Mouse (Mus musculus): ENCODE measurements at regions not wholly inside any gene's neighbourhood (a gene's known extent, or its start where the extent isn't known, plus 50 kb on each side); places are given as distances from the start of the nearest gene placed in this dataset.
A peak's percentile ranks its signal among the peaks of the same experiment; 100 is the strongest.

DNA sequence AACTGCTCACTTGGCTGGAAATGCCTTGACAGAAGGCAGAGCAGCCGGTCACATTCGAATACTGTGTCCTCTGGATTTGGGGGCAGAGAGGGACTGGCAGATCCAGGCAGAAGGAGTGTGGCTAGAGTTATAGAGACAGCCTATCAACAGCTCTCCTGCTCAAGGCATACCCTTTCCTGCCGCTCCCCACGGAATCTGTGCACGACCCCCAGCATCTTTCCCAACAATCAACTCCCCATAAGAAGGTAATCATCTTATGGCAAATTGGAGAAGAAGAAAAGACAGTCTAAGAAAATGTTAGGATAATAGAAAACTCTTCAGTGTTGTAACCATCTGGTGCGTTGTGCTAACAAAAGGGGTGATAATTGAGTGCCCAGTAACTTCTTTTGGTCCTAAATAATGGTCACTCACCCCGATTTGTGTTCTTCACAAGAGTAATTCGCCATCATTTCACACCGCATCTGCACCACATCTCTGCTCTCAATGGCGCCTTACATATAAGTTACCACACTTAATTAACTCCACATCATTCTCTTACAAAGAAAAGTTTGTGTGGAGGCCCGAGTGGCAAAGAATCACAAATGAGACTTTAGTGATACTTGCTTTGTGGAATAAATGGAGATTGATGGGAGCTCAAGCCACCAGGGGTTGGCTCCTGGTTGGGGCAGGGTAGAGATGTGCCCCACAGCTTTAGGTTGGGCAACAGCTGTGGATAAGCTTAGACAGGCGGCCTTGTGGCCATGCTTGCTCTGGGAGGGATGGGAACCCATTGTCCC lies 551.2 kb upstream of the Btbd3 start:
- no peak for DNase-seq

DNA sequence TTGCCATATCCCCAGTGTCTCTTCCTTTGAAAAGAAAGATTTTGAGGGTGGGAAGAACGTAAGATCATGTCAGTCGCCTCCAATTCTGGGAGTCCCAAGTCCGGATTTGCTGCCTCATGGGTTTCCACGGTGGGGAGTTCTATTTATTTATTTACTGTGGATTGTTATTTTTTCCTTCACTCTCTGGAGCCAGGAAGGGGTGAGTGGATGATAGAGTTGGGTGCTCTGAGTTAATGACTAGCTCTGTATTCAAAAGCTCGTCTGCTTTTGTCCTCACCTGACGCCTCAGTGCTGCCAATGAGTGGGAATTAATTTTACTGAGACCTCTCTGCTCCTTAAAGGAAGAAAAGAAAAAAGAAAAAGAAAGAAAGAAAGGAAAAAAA lies 551.8 kb upstream of the Btbd3 start:
- DNase-seq: no peak

DNA sequence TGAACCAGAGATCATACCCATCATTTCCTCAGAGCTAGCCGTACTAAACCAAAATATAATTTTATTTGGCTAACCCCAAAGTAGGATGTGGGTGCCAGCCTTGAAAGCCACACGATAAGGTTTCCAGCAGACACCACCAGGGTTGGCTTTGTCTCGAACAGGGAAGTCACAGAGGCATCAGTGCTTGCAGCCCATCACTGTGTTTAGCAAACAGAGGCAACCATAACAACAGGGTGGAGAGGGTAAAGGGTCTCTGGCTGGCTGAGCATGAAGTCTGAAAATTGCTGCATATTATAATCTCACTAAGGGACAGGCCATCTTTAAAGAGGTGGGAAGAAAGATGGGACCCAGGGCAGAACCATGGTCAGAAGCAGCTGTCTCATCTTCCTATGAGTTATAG lies 552.3 kb upstream of the Btbd3 start:
- DNase-seq: no peak

DNA sequence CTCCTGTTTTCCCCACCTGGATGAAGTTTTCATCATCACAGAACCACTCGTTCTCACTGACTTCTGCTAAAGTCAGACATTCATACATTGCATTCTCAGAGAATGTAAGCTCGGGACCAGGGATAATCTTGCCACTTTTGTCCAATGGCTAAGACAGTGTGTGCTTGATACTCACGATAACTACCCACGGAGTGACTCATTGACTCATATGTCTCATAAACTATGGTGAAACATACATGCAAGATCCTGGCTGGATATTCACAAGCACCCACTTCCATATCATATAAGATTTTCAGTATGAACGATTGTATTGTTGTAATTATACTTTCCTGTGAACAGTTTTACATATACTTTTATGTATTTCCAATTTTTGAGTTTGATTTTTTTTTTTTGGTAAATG lies 560.5 kb upstream of the Btbd3 start:
- DNase-seq: no peak

DNA sequence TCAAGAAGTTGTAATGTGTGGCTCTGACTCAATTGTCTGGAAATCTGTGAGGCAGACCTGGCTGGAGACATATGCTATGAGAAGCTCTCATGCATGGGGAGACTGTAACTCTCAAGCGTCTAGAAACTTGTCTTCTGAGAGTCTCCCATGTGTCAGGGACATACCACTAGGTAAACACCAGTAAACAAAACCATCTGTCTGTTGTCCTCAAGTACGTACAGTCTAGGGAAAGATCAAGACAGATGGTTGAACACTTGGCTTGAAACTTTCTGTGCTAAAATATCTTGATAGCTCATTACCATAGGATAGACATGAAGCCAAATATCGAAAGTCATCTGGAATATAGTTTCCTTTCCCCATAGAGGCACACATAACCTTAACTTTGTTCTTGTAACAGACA lies 562.3 kb upstream of the Btbd3 start:
- DNase-seq: no peak

DNA sequence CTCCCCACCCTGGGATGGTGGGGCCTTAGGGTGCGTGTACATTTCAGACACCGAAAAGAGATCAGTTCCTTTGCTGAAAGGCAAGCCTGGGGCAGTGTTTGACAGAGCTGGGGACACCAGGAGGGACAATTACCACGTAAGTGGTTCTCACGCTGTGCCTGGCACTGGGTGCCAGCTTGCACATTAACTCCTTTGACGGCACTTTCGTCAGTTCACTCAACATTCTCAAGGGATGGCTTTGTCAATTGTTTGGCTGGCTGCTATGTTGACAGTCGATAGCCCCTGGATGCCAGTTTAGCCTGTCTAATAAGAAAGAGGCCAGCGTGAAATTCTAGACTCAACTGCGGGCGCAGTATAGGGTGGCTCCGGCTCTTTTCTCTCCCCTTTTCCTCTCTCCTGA lies 569.2 kb upstream of the Btbd3 start:
- no peak for DNase-seq

DNA sequence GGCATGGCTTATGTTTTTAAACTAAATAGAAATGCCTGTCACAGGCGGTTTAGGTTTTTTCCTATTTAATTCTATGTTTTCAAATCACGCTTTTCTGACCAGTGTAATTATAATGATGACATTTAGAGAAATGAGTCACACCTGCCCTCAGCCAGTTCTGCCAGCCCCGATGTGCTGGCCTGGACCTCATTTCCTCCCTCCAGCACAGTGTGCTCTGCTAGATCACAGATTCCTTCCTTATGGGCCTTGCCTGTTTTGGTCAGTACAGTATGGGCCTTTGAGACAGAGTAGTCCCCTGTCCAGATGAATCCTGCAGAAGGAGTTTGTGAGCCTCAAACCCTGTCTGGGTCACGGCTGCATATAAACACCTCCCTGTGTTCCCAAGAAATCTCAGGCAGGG lies 569.6 kb upstream of the Btbd3 start:
- DNase-seq: no peak

DNA sequence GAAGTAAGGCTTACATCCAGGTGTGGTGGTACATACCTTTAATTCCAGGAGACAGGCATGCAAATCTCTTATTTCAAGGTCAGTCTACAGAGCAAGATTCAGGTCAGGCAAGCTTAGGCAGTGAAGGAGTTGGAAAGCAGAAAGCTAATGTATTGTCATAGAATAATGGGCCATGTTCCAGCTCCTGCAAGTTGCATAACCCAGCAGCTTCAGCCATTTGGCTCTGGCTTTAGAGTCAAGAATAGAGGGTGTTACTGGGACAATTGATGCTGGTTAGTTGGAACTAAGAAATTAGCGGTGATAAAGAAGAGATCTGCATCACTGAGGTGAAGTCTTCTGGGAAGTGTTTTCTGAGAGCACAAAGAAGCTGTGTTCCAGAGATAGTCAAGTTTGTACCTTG lies 565.3 kb upstream of the Jag1 start:
- DNase-seq: no peak

DNA sequence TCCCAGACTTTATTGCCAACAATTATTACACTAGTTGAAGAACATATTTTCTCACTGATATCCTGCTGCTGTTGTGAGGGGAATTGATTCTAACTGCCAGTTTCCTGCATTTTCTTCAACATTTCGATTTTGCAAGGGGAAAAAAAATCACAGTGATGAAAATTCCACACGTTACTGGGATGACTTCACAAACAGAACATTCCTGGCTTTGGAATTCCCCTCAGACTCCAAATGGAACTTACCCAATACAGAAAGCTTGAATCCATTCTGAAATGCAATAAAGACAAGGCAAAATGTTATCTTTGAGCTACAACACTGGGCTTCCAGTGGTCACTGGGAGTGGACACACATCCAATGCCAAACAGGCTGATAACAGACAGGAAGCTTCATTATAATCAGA lies 546.7 kb upstream of the Jag1 start:
- DNase-seq: peak in 1 of 2 experiments; percentile 2

DNA sequence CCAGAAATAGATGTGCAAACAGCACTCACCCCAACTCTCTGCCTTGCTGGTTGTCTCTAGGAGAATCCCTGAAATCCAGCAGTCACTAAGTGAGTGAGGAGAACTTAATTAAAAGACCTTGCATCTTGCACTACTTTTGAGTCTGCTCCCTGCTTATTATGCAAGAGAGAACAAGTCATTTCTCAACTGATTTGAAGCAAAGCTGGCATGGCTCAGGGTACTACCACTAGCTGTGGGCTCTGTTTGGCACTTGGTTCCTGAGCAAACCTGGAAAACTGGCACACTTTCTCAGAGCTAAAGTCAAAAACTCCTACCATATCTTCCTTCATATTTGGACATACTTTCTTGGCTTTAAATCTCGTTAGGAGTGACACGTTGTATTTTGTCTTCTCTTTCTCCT lies 545.8 kb upstream of the Jag1 start:
- no peak for DNase-seq

DNA sequence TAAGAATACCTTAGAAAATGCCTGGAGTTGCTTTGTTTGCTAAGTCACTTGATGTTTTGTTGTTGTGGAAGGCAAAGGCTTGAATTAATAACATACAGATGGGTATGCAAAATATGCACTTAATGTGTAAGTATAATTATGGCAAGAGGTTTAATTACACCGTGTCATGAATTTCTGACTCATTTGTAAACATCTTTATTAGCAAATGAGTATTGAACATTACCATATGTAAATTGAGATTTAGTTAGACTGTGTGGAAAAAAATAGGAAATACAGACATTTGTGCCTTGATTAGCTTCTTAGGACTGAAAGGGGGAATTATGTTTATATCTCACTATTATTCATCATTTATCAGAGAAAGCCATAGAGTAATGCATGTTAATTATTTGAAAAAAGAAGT lies 544.0 kb upstream of the Jag1 start:
- DNase-seq: no peak

DNA sequence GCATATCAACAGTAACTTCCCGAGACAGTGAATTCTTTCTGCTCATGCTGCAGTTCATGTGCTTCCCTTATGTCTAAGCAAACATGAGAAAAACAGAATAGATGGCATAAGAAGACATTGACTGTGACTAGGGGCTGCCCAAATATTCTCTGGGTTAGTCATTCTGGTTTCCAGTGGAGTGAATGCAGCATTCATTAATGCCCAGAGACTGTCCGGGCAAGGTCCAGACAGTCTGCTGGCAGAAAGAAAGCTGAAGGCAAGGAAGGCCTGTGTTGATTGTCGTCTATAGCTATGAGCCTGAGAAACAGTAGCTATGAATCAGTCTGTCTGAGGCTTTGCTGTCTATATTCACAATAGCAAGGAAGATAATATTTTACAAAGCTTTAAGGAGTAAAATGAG lies 537.9 kb upstream of the Jag1 start:
- DNase-seq: no peak

DNA sequence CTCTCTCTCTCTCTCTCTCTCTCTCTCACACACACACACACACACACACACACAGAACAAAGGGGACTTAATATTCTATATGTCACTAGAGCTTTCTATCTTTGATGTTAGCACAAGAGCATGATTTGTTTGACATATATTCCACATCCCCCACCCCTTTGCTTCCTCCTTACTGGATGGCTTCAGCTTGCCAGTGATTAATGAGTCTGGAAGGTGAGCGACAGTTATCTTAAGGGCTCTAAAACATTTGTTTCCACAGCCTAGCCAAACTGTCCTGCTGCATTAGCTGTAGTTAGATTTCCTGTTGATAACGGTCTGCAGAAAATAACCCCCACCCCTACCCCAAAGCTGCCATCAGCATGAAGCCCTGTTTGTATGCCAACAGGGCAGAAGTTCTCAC lies 527.7 kb upstream of the Jag1 start:
- DNase-seq: no peak

DNA sequence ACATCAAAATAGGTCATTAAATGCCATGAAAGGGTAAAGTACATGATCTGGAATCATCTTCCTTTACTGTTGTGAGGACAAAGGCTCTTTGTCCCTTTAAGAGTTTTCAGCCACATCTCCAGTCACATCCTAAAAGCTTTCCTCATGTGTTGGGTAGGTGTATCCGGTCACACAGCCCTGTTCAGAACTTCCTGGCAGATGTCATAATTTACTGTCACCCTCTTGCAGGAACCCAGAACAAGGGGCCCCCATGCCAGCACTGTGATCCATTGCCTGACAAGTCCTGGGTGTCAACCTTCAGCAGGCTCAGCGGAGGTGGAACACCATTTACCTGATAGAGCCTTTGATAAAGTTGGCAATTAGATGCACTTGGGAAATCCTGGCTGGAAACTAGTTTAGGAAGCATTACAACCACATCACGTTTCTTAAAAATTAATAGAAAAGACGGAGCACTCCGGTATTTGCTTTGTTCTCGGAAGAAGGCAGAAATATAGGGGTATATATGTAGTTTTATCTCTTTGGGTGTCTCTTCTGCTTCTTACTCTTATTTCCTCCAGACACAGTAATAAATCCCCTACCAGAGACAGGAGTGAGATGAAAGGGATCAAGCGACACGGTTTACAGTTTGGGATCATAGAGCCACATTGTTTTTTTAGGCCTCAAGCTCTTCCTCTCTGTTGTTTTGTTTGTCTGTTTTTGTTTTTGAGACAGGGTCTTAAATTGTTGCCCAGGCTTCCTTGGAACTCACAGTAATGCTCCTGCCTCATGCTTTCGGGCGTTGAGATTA lies 527.0 kb upstream of the Jag1 start:
- no peak for DNase-seq

DNA sequence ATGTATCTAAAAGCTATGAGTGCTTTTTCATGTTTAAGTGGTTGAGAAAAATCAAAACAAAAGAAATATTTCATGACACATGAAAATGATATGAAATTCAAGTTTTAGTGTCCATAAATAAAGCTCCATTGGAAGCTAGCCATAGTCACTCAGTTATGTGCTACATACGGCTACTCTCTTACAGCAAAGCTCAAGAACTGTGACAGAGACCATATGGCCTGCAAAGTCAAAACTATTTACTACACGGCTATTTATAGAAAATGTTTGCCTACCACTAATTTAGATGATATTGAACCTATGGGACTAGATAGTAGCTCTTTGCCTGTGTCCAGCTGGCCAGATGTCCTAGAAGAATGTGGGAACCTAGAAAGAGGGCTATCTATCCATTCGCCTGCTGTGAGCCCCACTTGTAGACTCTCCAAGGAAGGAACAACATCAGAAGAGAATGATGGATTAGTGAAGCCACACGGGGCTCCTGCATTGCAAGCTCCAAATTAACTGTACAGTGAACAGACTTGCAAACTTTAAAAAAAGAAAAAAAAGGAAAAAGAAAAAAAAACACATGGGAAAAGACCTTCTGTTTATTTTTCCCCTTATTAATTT lies 518.7 kb upstream of the Jag1 start:
- no peak for DNase-seq

DNA sequence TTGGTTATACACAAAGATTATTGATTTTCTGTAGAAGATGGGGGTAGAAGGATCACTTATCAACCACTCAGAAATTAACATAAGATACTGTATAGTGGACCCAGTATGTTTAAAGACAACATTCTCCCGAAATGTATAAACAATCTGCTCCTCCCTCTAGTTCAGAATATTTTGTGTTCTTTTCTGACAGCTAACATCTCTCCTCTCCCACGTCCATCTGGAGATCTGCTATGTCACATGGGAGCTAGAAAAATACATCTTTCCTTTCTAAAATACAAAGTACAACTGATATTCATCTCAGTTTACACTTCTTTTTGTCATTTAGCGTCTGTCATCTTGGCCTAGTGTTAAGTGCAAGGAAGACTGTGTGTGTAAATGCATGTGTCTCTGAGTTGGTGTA lies 500.2 kb upstream of the Jag1 start:
- no peak for DNase-seq

DNA sequence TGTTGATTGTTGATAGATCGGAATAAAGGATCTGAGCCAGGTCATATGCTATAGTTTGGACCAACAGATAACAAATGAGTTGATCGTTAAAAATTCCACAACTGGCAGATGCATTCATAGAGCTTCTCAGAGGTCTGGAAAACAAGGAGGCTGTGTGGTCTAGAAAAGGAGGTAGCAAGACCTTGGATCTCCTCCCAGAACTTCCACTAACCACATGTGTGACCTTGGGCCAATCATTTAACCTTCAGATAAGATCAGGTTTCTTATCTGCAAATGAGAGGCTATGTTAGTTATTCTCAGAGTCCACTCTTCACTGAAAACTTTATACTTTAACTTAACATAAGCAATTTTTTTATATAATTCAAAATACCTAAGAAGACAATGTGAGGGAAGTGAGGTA lies 497.3 kb upstream of the Jag1 start:
- DNase-seq: no peak

DNA sequence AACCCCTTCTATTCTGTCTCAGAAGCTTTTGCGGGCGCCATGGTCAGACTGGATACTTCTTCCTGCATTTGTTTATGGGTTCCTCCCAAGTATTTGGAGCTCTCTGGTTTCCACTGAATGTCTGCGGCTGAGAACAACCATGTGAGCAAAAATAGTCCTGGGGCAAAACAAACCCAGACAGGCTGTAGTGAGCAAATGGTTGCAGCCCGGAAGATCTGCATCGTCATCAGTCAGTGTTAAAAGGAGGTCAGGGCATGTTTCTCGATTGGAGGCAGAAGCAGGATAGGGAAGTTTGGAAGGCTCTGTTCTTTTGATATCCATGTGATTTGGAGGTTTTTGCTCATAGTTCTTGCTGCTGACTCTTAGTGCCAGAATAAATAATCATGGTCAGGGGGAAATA lies 492.1 kb upstream of the Jag1 start:
- DNase-seq: no peak

DNA sequence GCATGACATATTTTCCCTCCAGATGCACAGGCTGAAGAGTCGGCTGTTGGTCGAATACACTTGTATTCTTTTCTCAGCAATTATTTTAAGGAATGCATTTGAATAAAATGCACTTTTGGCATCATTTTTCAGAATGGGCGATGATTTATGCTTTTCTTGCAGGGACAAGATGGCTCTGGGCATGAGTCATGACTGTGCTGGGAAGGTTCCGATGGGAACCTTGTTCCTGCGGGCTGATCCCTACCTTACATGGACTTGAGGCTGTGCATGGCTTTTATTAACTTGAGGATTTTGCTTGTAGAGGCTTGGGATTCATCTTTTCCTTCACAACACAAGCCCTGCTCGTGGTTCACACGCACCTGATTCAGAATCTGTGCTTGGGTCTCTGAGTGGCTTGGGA lies 481.7 kb upstream of the Jag1 start:
- DNase-seq: no peak

DNA sequence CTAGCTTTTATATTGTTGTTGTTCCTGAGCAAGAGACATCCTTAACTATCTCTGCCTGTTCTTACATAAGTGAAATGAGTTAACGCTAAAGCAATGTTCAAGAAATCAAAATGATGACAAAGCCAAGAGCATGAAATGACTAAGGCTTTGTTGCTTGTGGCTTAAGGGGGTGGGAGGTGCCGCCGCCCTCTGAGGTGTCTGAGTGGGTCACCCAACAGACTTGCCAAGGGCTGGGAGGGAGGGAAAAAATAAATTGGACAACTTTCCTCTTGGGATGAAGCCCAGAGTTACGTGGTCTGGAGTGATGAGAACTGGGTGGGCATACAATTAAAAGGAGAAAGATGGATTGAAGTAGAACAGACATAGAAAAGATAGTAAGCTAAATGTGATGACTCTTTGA lies 478.1 kb upstream of the Jag1 start:
- DNase-seq: no peak

DNA sequence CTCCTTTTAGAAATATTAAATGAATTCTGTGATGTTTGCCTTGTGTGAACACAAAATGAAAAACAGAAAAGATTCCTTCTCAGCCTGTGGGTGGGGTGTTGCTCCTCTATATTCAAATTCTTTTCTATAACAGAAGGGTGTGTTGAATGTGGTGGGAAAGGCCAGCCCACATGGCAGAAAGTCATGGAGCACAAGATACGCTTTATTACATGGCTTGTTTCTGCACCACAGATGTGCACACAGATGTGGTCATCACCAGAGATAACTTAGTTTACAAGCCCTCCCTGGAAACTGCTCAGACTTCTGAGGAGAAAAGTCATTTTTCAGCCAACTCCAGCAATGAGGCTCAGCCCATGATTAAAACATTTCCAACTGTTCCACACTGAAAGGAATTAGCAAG lies 475.1 kb upstream of the Jag1 start:
- DNase-seq: no peak

DNA sequence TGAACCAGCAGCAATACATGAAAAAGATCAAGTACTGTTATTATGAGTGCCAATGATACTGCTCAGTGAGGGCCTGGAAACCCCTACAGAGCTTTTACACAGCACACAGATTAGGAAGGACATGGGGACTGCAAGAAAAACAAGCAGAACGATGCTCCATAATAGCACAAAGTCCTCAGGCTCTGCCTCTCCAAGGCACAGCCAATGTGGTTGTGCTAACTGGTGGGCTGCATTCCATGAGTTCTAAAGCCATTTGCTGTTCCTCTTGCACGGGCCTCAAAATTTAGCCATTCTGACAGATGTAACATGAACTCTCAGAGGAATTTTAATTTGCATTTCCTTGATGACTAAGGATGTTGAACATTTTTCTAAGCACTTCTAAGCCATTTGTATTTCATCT lies 465.0 kb upstream of the Jag1 start:
- DNase-seq: no peak

DNA sequence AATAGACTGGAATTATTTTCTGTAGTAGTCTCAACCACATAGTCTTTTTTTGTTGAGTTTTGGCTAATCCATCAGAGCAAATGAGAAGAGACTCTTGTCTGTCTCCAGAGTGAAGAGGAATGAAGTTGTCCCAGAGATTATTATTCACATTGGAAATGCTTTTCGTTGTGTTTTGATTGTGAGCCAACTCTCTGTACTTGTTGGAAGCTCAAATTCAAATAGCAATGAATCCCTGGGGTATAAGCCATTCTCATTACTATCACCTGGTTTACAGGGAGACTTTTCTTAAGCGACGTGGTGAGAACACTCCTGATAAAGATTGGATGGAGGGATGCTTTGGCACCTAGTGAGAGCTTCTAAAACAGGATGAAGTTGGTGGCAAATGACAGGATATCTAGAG lies 459.3 kb upstream of the Jag1 start:
- DNase-seq: no peak

DNA sequence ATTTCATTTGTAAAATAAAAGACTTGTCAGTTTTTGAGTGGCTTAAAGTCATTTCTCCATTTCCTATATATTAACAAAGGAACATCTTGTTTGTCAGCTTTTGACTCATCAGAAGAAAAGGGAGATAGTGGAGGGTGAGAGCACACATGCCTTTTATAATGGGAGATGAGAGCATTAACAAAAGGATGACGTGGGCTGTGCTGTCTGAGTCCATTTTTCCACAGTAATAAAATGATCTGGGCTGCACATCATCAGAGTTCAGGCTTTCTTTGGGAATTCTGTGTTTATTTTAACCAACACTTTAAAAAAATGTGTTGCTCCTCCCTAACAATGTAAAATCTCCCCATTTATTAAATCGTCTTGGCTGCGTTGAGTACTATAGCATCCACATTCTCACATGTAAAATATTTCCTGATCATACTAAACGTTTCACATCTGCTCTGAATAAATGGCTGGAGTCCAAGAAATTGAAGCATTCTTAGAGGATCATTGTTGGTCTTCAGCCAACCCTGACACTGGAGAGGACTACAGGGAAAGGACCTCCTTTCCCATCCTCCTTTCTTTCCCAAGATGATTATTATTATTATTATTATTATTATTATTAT lies 458.5 kb upstream of the Jag1 start:
- no peak for DNase-seq

All from lung, adult 18-20 months (tissue).